Mouse (Mus musculus) forebrain, postnatal 0 days (tissue): Measurements from ENCODE around the gene Timm44. TPM values are rescaled to one million over a fixed set of nuclear protein-coding genes. Genes with fewer than 3 reads are reported as not detected.
"Not testable (repeated sequence)": the region's sequence is repeated elsewhere in the genome, so short reads cannot be mapped to it uniquely, and the experiment has no call there.

Experiments used
- ATAC-seq: fragments of 200-750 bp; cut with Nextera tagmentation; 2 replicates; pipeline ENCODE4 v1.8.0; 2017; ENCODE audit warnings: mild to moderate bottlenecking, moderate library complexity
- DNase-seq: peaks from one replicate; pipeline ENCODE4 v3.0.0-alpha.2; 2015
- H3K27ac ChIP-seq: fragments of 300-500 bp; sonication (generic); 2 replicates; pipeline ENCODE4 v1.5.1; 2014; ENCODE audit warnings: low read depth, mild to moderate bottlenecking, antibody characterized with exemption, low read length, moderate library complexity, mixed read lengths
- H3K27me3 ChIP-seq: fragments of 300-500 bp; sonication (generic); 2 replicates; pipeline ENCODE4 v1.6.1; 2014; ENCODE audit warnings: mild to moderate bottlenecking, low read length, mixed read lengths; ENCODE audit not compliant: insufficient read depth
- H3K36me3 ChIP-seq: fragments of 300-500 bp; sonication (generic); 2 replicates; pipeline ENCODE4 v1.6.1; 2014; ENCODE audit warnings: mild to moderate bottlenecking, moderate library complexity; ENCODE audit not compliant: insufficient read depth
- H3K4me1 ChIP-seq: fragments of 300-500 bp; sonication (generic); 2 replicates; pipeline ENCODE4 v1.6.1; 2014; ENCODE audit warnings: antibody characterized with exemption; ENCODE audit not compliant: insufficient read depth
- H3K4me2 ChIP-seq: fragments of 300-500 bp; sonication (generic); 2 replicates; pipeline ENCODE4 v1.6.1; 2014; ENCODE audit warnings: low read depth, mild to moderate bottlenecking, moderate library complexity
- H3K4me3 ChIP-seq: fragments of 300-500 bp; sonication (generic); 2 replicates; pipeline ENCODE4 v1.5.1; 2014; ENCODE audit warnings: low read depth, low read length, mixed read lengths
- H3K9ac ChIP-seq: fragments of 300-500 bp; sonication (generic); 2 replicates; pipeline ENCODE4 v1.6.1; 2014; ENCODE audit warnings: mild to moderate bottlenecking
- H3K9me3 ChIP-seq: fragments of 300-500 bp; sonication (generic); 2 replicates; pipeline ENCODE4 v1.6.1; 2016; ENCODE audit warnings: low read length
- CTCF ChIP-seq: sonication (generic); IDR thresholded peaks from 2 replicates; pipeline ENCODE4 v1.5.1; 2016; ENCODE audit warnings: antibody characterized with exemption, control low read depth, low read depth
- WGBS: fragments of 180-500 bp; shearing (Covaris S2); extraction: QIAGEN DNeasy Blood & Tissue Kit; methylation state at CpG from one replicate; pipeline ENCODE4 v1.1.7; 2014; 5-methylcytosine and 5-hydroxymethylcytosine counted together
- polyA plus RNA-seq: library from polyadenylated mRNA; unstranded; fragments of >200 nt; fragmentation: Nextera tagmentation; extraction: Ambion mirVana; gene quantifications from 2 replicates; pipeline ENCODE4 v1.2.1, GENCODE M21; 2015
- total RNA-seq: library from RNA; depleted of rRNA; stranded (reverse); fragments of >200 nt; gene quantifications from 2 replicates; pipeline ENCODE4 v1.2.3, GENCODE M21; 2014

Timm44 gene
- total and polyA plus RNA-seq, 2 experiments from 2014 or later: 33.7 to 65.7 TPM

GRCm38 (mm10) chr8:4257350-4257749, 18.4 kb downstream of the Timm44 start:
- 46% methylated on average over 4 of the region's 4 CpGs for WGBS
- Histone ChIP-seq H3K27me3 (no peaks in the 10 kb centered on the region), H3K9me3 (no peaks in the 10 kb centered on the region), H3K9ac (peak overlapping the region; percentile 98; the same call in 1 of the 2 replicates), H3K4me1 (peaks cover 21% of the 10 kb centered on the region), H3K4me3 (peak overlapping the region; percentile 82), H3K4me2 (peak overlapping the region; percentile 80), H3K36me3 (peaks cover 41% of the 10 kb centered on the region), H3K27ac (peak overlapping the region; percentile 95)
- ATAC-seq (no peak), DNase-seq (no peak)
- no peak for TF ChIP-seq CTCF

- WGBS: 25% methylated on average over 4 of the region's 4 CpGs
- H3K4me1 ChIP-seq: peaks cover 22% of the 10 kb centered on the region
- H3K9ac ChIP-seq: peak overlapping the region; percentile 98; the same call in 1 of the 2 replicates
- peak overlapping the region; percentile 80 for H3K4me2 ChIP-seq
- peaks cover 36% of the 10 kb centered on the region for H3K36me3 ChIP-seq
- no peaks in the 10 kb centered on the region for H3K27me3 ChIP-seq
- H3K9me3 ChIP-seq: no peaks in the 10 kb centered on the region
- ATAC-seq (no peak), DNase-seq (peak; percentile 75)
- peak overlapping the region; percentile 82; the same call in 1 of the 2 replicates for H3K4me3 ChIP-seq
- no peak for TF ChIP-seq CTCF
- H3K27ac ChIP-seq: peak overlapping the region; percentile 95
Measured at GRCm38 (mm10) chr8:4256911-4257310, 18.8 kb downstream of the Timm44 start.

GRCm38 (mm10) chr8:4255471-4255870, 20.2 kb downstream of the Timm44 start:
- Histone ChIP-seq H3K4me1 (peaks cover 22% of the 10 kb centered on the region), H3K36me3 (peaks cover 29% of the 10 kb centered on the region)
- H3K4me3 ChIP-seq, H3K9ac ChIP-seq, ATAC-seq, H3K27ac ChIP-seq, H3K9me3 ChIP-seq, DNase-seq, H3K4me2 ChIP-seq, H3K27me3 ChIP-seq: not testable (repeated sequence)
- WGBS: 85% methylated on average over 7 of the region's 7 CpGs

GRCm38 (mm10) chr8:4254001-4254400, 21.7 kb downstream of the Timm44 start:
- H3K9me3 ChIP-seq: no peaks in the 10 kb centered on the region
- WGBS: 40% methylated on average over 6 of the region's 6 CpGs
- peaks cover 29% of the 10 kb centered on the region for H3K36me3 ChIP-seq
- peak overlapping the region; percentile 75 for H3K4me2 ChIP-seq
- H3K27ac ChIP-seq: peak overlapping the region; percentile 96
- H3K4me1 ChIP-seq: peaks cover 22% of the 10 kb centered on the region
- H3K9ac ChIP-seq: no peak overlapping the region
- ATAC-seq (no peak), DNase-seq (peak; percentile 78)
- H3K4me3 ChIP-seq: peak overlapping the region; percentile 89
- TF ChIP-seq CTCF: peak; percentile 67
- H3K27me3 ChIP-seq: no peaks in the 10 kb centered on the region

GRCm38 (mm10) chr8:4252934-4253841, 22.5 kb downstream of the Timm44 start, which contains the start of gene Snapc2:
Gene Snapc2, plus strand, starts transcription at chr8:4253080.
- ATAC-seq (peak; percentile 91), DNase-seq (peak; percentile 96)
- Histone ChIP-seq H3K9ac (peak within 1 kb of the TSS; percentile 95), H3K27ac (peak within 1 kb of the TSS; percentile 96), H3K36me3 (peaks cover 30% of the 10 kb centered on the region), H3K4me1 (peaks cover 22% of the 10 kb centered on the region), H3K4me2 (peak within 1 kb of the TSS; percentile 75), H3K27me3 (no peaks in the 10 kb centered on the region), H3K4me3 (peak within 1 kb of the TSS; percentile 89), H3K9me3 (no peaks in the 10 kb centered on the region)
- no peak for TF ChIP-seq CTCF
- WGBS: 2% methylated on average over 69 of the region's 69 CpGs

- DNase-seq (no peak), ATAC-seq (no peak)
- 47% methylated on average over 8 of the region's 8 CpGs for WGBS
- no peak for TF ChIP-seq CTCF
- H3K4me1 ChIP-seq: peaks cover 15% of the 10 kb centered on the region
- H3K4me3 ChIP-seq: peak overlapping the region; percentile 89
- H3K36me3 ChIP-seq: peaks cover 39% of the 10 kb centered on the region
- H3K9ac ChIP-seq: peak overlapping the region; percentile 95
- H3K27me3 ChIP-seq: no peaks in the 10 kb centered on the region
- peak overlapping the region; percentile 75 for H3K4me2 ChIP-seq
- H3K27ac ChIP-seq: peak overlapping the region; percentile 96
- H3K9me3 ChIP-seq: no peaks in the 10 kb centered on the region
Measured at GRCm38 (mm10) chr8:4252116-4252760, 23.5 kb downstream of the Timm44 start.
